In genomic region chr17:5841128-5841942, GRCm38 (mm10) we compare ENCODE assay signal across 8 mouse cellular contexts. TPM values are rescaled to one million over a fixed set of nuclear protein-coding genes. Genes with fewer than 3 reads are reported as not detected.
DNase-seq lines count a peak whose midpoint lies in the region; ATAC-seq and TF ChIP-seq lines count a peak whose summit lies in the region.

Gene Snx9, plus strand, starts transcription at chr17:5841329.

- no peak for TF ChIP-seq CTCF in liver, adult 2 months (IDR thresholded peaks at IDR 0.05; ENCODE audit: low read depth, low read length)

- 0% methylated on average over 13 of the region's 131 CpGs for WGBS in embryonic facial prominence, embryonic 14.5 days
- 2% methylated on average over 121 of the region's 131 CpGs for WGBS in heart, embryonic 10.5 days
- WGBS in kidney, embryonic 14.5 days: under 1% methylated on average over 111 of the region's 131 CpGs
- 2% methylated on average over 106 of the region's 131 CpGs for WGBS in liver, adult 2 months

- H3K4me1 ChIP-seq in embryonic facial prominence, embryonic 14.5 days (ENCODE audit: control insufficient read depth, insufficient read depth, low read length): peaks cover 18% of the 10 kb centered on the region
- H3K4me1 ChIP-seq in heart, embryonic 10.5 days: peaks cover 27% of the 10 kb centered on the region
- H3K4me1 ChIP-seq in kidney, embryonic 14.5 days (ENCODE audit: control insufficient read depth, insufficient read depth, low read length): peaks cover 16% of the 10 kb centered on the region
- H3K4me1 ChIP-seq in liver, adult 2 months (ENCODE audit: control insufficient read depth, insufficient read depth, low read length): peaks cover 4% of the 10 kb centered on the region

- H3K9me3 ChIP-seq in embryonic facial prominence, embryonic 14.5 days (ENCODE audit: control insufficient read depth, low read length): no peaks in the 10 kb centered on the region
- H3K9me3 ChIP-seq in heart, embryonic 10.5 days: no peaks in the 10 kb centered on the region
- no peaks in the 10 kb centered on the region for H3K9me3 ChIP-seq in kidney, embryonic 14.5 days (ENCODE audit: control insufficient read depth, low read length)

- peak within 1 kb of the TSS; percentile 98 for H3K9ac ChIP-seq in embryonic facial prominence, embryonic 14.5 days (ENCODE audit: low read depth, low read length)
- peak within 1 kb of the TSS; percentile 98 for H3K9ac ChIP-seq in kidney, embryonic 14.5 days (ENCODE audit: low read depth, low read length)
- H3K9ac ChIP-seq in liver, adult 2 months (ENCODE audit: low read depth, low read length): peak within 1 kb of the TSS; percentile 97

- H3K79me2 ChIP-seq in liver, adult 2 months (ENCODE audit: control insufficient read depth, insufficient read depth, low read length): peaks cover 14% of the 10 kb centered on the region

- peak within 1 kb of the TSS; percentile 98 for H3K27ac ChIP-seq in embryonic facial prominence, embryonic 14.5 days (replicated peaks; ENCODE audit: low read depth, low read length)
- H3K27ac ChIP-seq in heart, embryonic 10.5 days: peak within 1 kb of the TSS; percentile 100
- H3K27ac ChIP-seq in kidney, embryonic 14.5 days (ENCODE audit: low read depth, low read length): peak within 1 kb of the TSS; percentile 99
- peak within 1 kb of the TSS; percentile 99 for H3K27ac ChIP-seq in liver, adult 2 months (replicated peaks; ENCODE audit: insufficient read depth, low read depth, low read length)

- H3K36me3 ChIP-seq in embryonic facial prominence, embryonic 14.5 days (ENCODE audit: control insufficient read depth, insufficient read depth, low read length): no peaks in the 10 kb centered on the region
- H3K36me3 ChIP-seq in heart, embryonic 10.5 days: no peaks in the 10 kb centered on the region
- H3K36me3 ChIP-seq in kidney, embryonic 14.5 days (ENCODE audit: control insufficient read depth, insufficient read depth, low read length): no peaks in the 10 kb centered on the region
- H3K36me3 ChIP-seq in liver, adult 2 months (ENCODE audit: control insufficient read depth, insufficient read depth, low read length): no peaks in the 10 kb centered on the region

- peak; percentile 56 for DNase-seq in layer of hippocampus, adult 11-12 months (ENCODE audit: low spot score)
- DNase-seq in layer of hippocampus, adult 9-10 months (ENCODE audit: low spot score): no peak
- peak; percentile 77 for DNase-seq in embryonic facial prominence, embryonic 14.5 days (ENCODE audit: low spot score)
- peak; percentile 83 for DNase-seq in heart, embryonic 10.5 days (ENCODE audit: low spot score)
- DNase-seq in liver, adult 2 months (ENCODE audit: extremely low read depth, low read depth, low spot score): peak; percentile 26
- DNase-seq in spleen, postnatal 4 days (ENCODE audit: low spot score in 2 of 2): peak; percentile 69 to 86

- H3K27me3 ChIP-seq in embryonic facial prominence, embryonic 14.5 days (replicated peaks; ENCODE audit: control insufficient read depth, insufficient read depth, low read length): no peaks in the 10 kb centered on the region
- H3K27me3 ChIP-seq in heart, embryonic 10.5 days (ENCODE audit: insufficient read depth, poor library complexity, severe bottlenecking): no peaks in the 10 kb centered on the region
- no peaks in the 10 kb centered on the region for H3K27me3 ChIP-seq in kidney, embryonic 14.5 days (ENCODE audit: control insufficient read depth, insufficient read depth, low read length)
- H3K27me3 ChIP-seq in liver, adult 2 months (ENCODE audit: control insufficient read depth, insufficient read depth, low read length): no peaks in the 10 kb centered on the region

- peak; percentile 89 for ATAC-seq in embryonic facial prominence, embryonic 14.5 days (ENCODE audit: low read depth)
- ATAC-seq in kidney, embryonic 14.5 days (ENCODE audit: low FRiP score, low TSS enrichment): peak; percentile 92
- ATAC-seq in monocyte, adult 5-6 weeks (replicated peaks; ENCODE audit: insufficient number of reproducible peaks, low FRiP score, low TSS enrichment, poor library complexity, severe bottlenecking): no peak

- 0 out of 2 replicates have a peak, but pooled peaks have one; percentile 14 for TF ChIP-seq POLR2A in liver, adult 2 months (IDR thresholded peaks at IDR 0.05; ENCODE audit: extremely low read depth, insufficient read depth, low read length)

- peak within 1 kb of the TSS; percentile 77 for H3K4me2 ChIP-seq in embryonic facial prominence, embryonic 14.5 days (ENCODE audit: low read depth, low read length)
- peak within 1 kb of the TSS; percentile 80 for H3K4me2 ChIP-seq in kidney, embryonic 14.5 days (replicated peaks; ENCODE audit: low read depth, low read length)

- peak within 1 kb of the TSS; percentile 86 for H3K4me3 ChIP-seq in embryonic facial prominence, embryonic 14.5 days (ENCODE audit: low read depth, low read length)
- H3K4me3 ChIP-seq in heart, embryonic 10.5 days: peak within 1 kb of the TSS; percentile 91
- peak within 1 kb of the TSS; percentile 87 for H3K4me3 ChIP-seq in kidney, embryonic 14.5 days (ENCODE audit: low read length)
- peak within 1 kb of the TSS; percentile 94 for H3K4me3 ChIP-seq in liver, adult 2 months (ENCODE audit: insufficient read depth, low read depth, low read length)

RNA-seq across cellular contexts. Expression of gene Snx9, which starts in this region (rescaled TPM):
- 37.5 and 40.9 TPM in 2 replicates for polyA plus RNA-seq in embryonic facial prominence, embryonic 14.5 days (2014; fragmentation: Nextera tagmentation; extraction: Ambion mirVana)
- 22.6 and 26.5 TPM in 2 replicates for polyA plus RNA-seq in heart, embryonic 10.5 days (2016; fragmentation: Nextera tagmentation; extraction: Ambion mirVana)
- polyA plus RNA-seq in kidney, embryonic 14.5 days (2014; fragmentation: Nextera tagmentation; extraction: Ambion mirVana): 27.6 and 44.5 TPM in 2 replicates
- total RNA-seq in liver, adult 2 months (2014; rRNA removed): 26.8 and 30.5 TPM in 2 replicates
- 19.7 and 22.2 TPM in 2 replicates for polyA plus RNA-seq in liver, adult 2 months (2012; rRNA removed)
- 15.8 to 19.0 TPM (median 18.0 TPM) in 3 replicates for total RNA-seq in monocyte, adult 5-6 weeks (2017)
